Mouse (Mus musculus): ENCODE data around the gene B4galnt2. TPM values are rescaled to one million over a fixed set of nuclear protein-coding genes. Genes with fewer than 3 reads are reported as not detected.
A peak's percentile ranks its signal among the peaks of the same experiment; 100 is the strongest.
"Not testable (repeated sequence)": the region's sequence is repeated elsewhere in the genome, so short reads cannot be mapped to it uniquely, and the experiment has no call there.

The B4galnt2 gene
- total RNA-seq, 2 experiments from 2014 or later: not detected

GRCm38 (mm10) chr11:95904290-95904689, 10.4 kb downstream of the B4galnt2 start:
- no peak for DNase-seq (ENCODE audit: low spot score in 2 of 2)

DNA sequence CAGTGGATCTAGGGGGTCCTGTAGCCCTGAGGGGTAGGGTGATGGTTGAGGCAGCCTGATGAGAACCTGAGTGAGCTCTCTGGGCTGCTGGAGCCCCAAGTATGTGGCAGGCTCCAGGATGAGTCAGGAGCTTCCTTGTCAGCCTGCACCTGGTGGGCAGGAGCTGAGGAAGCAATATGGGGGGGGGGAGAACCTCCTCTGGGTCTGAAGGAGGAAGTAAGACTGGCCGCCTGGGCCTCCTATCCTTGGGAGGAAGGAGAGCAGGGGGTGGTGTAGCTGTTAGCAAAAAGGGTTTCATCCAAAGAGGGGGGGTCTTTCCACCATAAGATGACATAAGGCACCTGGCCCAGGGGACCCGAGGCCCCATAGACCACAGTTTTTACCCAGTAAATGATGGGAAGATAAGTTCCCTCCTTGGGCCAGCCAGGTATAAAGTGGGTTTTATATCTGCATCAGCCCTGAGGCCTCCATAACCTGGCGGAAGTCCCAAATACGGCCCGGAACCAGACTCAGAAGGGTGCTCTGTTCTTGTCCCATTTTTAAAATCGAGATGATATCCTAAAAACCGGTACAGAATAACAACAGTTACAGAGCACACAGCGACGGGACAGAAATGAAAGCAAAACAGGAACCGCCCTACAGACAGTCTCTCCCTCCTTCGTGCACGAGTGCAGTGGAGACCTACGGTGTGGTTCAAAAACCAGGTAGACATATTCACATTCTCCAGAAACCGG, 18.1 kb downstream of the B4galnt2 start:
- DNase-seq (ENCODE audit: low spot score in 2 of 2): no peak

DNA sequence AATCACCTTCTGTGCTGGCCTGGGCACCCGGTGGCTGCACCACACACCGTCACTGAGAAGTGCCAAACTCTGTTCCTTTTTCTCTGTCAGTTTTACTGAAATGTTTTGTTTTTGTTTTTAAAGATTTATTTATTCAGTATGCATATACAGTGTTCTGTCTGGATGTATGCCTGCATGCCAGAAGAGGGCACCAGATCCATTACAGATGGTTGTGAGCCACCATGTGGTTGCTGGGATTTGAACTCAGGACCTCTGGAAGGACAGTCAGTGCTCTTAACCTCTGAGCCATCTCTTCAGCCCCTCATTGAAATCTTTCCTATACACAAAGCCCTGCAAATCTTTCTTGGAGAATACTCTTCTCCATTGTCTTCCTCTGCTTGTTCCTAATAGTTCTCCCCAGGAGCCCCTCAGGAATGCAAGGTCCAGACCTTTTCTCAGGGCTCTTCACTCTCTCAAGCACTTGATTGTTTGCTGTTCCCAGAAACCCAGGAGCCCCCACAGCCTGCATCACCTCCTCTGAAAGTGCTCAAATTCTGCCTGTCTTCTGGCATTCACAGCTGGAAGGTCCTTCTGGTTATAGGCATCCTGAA, 24.1 kb downstream of the B4galnt2 start:
- DNase-seq (ENCODE audit: low spot score in 2 of 2): no peak

DNA sequence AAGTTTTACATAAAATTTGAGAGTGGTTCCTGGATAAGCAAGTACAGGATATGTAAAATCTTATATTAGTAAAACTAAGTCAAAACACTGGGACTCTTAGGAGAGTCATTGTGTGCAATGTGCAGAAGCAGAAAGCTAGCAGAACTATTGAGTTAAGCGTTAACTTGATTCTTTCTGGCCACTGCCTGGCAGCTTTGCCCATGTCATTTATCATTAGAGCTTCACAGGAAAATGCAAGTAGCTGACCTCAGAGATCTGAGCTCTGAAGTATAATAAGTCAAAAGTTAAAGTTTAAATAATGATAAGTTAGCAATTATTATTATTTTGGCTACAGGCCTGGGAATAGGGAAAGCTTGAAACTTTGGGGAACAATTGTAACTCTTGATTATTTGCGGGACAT, 34.8 kb downstream of the B4galnt2 start:
- not testable (repeated sequence) for DNase-seq (ENCODE audit: low spot score in 2 of 2)

DNA sequence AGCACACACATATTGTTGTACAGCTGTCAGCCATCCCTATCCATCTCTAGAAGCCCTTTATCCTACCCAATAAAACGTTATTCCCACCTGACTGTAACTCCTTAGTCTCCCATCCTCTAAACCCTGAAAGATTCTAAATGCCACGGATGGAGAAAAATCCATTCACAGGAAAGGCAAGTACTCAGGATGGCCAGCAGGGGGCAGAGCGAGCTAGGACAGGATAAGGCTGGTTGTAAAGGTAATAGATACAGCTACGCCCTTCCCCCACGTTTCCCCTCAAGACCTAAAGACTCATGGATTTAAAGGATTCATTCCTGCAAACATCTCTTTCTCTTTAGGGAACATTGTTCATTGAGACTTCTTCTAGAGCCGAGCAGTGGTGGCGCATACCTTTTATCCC, 38.4 kb downstream of the B4galnt2 start:
- peak in 1 of 2 experiments; percentile 62 for DNase-seq (ENCODE audit: low spot score in 2 of 2)

- no peak for DNase-seq (ENCODE audit: low spot score in 2 of 2)
These were observed 38.9 kb downstream of the B4galnt2 start for GRCm38 (mm10) chr11:95875804-95876203.

GRCm38 (mm10) chr11:95869918-95870470, 44.7 kb downstream of the B4galnt2 start:
- DNase-seq (ENCODE audit: low spot score in 2 of 2): no peak

DNA sequence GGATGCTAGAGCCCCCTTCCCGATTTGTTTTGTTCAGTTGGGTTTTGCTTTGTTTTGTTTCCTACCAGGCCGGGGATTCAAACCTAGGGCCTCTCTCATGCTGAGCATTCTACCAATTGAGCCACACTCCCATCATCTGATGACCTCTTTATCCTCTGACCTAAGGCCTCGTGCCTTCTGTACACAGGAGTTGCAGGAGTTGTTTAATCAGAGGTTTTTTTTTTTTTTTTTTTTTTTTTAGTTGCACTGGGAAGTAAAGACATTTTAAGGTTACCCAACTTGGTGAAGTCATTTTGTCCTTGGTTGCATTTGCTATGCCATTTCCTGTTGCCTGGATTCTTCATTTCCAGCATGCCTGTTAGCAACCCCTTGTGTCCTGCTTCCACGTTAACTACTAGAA, 45.2 kb downstream of the B4galnt2 start:
- DNase-seq (ENCODE audit: low spot score in 2 of 2): no peak

DNA sequence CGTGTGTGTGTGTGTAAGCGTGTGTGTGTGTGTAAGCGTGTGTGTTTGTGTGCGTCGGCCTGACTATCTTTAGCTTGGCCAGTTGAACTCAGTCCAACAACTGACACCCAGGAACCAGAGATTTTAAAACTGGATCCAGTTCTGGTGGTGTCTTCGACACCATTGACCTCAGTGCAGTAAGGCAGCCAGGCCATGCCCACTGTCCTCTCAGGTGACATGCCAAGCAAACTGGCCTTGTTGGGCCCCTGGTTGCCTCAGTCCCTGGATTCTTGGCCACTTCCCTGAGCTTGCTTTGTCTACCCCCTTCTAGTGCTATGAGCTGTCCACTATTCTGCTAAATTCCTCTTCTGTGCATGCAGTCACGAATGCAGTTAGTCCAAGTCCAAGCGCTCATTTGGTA, 53.3 kb downstream of the B4galnt2 start:
- DNase-seq (ENCODE audit: low spot score in 2 of 2): no peak

GRCm38 (mm10) chr11:95860071-95860490, 54.6 kb downstream of the B4galnt2 start:
- DNase-seq (ENCODE audit: low spot score in 2 of 2): no peak

- no peak for DNase-seq (ENCODE audit: low spot score in 2 of 2)
These were observed 55.2 kb downstream of the B4galnt2 start for GRCm38 (mm10) chr11:95859468-95859855.

DNA sequence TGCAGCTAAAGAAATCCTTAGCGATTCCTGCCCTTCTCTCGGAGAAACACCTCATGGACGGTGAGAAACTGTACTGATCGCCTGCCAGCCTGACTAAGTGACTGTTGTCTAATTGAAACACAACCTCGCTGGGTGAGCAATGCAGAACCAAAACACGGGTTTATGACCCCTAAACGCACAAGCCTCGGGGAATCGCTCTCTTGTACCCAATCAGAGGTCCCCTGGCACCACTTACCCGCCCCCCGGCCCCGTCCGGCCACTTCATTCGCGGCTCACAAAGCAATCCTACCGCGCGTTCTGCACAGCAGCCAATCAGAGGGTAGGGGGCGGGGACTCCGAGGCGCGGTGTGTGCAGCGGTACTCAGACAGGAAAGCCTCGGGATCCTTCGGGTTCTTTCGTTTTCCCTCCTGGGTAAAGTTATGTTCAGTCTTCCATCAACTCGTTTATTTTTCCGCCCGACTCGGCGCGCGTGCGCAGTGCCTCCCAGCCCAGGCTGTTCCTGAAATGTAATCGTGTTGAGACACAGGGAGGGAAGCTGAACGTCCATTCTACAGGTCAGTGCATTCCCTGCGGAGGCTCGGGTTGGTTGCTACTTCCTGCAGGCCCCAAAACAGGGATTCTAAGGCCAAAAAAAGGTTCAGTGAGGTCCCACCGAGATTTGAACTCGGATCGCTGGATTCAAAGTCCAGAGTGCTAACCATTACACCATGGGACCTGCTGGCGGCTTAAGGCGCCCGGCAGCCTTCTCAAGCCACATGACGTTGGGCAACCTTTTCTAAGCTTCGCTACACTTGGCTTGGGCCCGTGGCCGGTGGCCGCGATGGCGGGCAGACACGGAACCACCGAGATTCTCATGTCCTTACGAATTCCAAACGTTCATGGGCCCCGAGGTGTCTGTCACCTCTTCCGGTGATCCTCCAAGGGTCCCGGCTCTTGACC, 55.9 kb downstream of the B4galnt2 start:
- DNase-seq (ENCODE audit: low spot score in 2 of 2): peak; percentile 98

GRCm38 (mm10) chr11:95857716-95858527, 56.8 kb downstream of the B4galnt2 start:
- DNase-seq (ENCODE audit: low spot score in 2 of 2): no peak

GRCm38 (mm10) chr11:95857306-95857705, 57.4 kb downstream of the B4galnt2 start:
- no peak for DNase-seq (ENCODE audit: low spot score in 2 of 2)

- DNase-seq (ENCODE audit: low spot score in 2 of 2): no peak
These were observed 61.0 kb downstream of the B4galnt2 start for GRCm38 (mm10) chr11:95853684-95854083.

- DNase-seq (ENCODE audit: low spot score in 2 of 2): no peak
These were observed 63.8 kb downstream of the B4galnt2 start for GRCm38 (mm10) chr11:95850898-95851297.

DNA sequence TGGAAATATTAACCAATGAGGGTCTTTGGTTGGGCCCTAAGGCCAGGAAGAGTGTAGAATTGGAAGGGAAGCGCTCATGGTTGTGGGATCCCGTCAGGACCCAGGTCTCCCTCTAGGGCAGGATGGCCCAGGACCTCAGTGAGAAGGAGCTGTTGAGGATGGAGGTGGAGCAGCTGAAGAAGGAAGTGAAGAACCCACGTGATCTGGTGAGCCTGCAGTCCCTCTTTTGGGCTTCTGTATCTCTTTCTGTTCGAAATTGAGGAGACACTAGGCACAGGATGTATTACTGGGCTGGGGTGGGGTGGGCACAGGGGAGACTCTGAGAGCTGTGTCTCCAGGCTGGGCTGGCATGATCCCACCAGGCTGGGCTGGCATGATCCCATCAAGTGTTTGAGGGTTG, 69.8 kb downstream of the B4galnt2 start:
- no peak for DNase-seq (ENCODE audit: low spot score in 2 of 2)

DNA sequence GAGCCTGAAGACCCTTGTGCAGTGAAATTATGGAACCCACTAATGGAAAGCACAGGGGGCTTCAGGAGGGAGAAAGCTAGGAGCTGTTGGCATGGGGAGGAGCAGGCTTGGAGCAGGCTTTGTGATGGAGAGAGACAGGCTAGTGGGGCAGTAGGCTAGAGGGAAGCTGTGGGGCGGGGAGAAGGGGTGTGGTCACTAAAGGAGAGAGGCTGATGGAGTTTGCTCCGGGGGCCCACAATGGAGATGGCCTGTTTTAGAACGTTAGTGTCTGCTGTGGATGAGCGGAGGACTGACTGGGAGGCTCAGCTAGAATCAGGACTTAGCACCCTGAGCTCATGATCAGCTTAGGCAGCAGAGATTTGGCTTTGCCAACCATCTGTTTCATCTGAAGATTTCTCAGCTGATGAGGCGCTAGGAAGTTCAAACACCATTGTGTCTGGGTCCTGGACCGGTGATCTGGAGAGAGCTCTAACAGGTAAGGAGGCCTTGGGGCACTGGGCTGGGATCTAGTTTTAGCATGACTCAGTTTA, 71.2 kb downstream of the B4galnt2 start:
- DNase-seq (ENCODE audit: low spot score in 2 of 2): no peak

GRCm38 (mm10) chr11:95842953-95843352, 71.7 kb downstream of the B4galnt2 start:
- DNase-seq (ENCODE audit: low spot score in 2 of 2): no peak

GRCm38 (mm10) chr11:95842074-95842681, 72.5 kb downstream of the B4galnt2 start, which contains the start of gene Abi3:
Gene Abi3 (minus strand): TSS chr11:95842476.
- no peak for DNase-seq (ENCODE audit: low spot score in 2 of 2)

Measured in layer of hippocampus, postnatal 14 days (tissue).